Mouse (Mus musculus): ENCODE measurements around the gene Unc119. TPM values are rescaled to one million over a fixed set of nuclear protein-coding genes. Genes with fewer than 3 reads are reported as not detected.

Unc119 gene
- total RNA-seq, 2 experiments from 2014 or later: 18.5 to 41.0 TPM

- no peak for ATAC-seq (replicated peaks; ENCODE audit: poor library complexity, severe bottlenecking)
Measured at GRCm38 (mm10) chr11:78367456-78368225, 24.4 kb downstream of the Unc119 start.

GRCm38 (mm10) chr11:78370389-78370788 is 27.1 kb downstream of the Unc119 start:
- ATAC-seq (replicated peaks; ENCODE audit: poor library complexity, severe bottlenecking): no peak

GRCm38 (mm10) chr11:78371711-78372110 is 28.4 kb downstream of the Unc119 start:
- no peak for ATAC-seq (replicated peaks; ENCODE audit: poor library complexity, severe bottlenecking)

- ATAC-seq (replicated peaks; ENCODE audit: poor library complexity, severe bottlenecking): no peak
Measured at GRCm38 (mm10) chr11:78372166-78372565, 28.9 kb downstream of the Unc119 start.

GRCm38 (mm10) chr11:78372610-78373009 is 29.3 kb downstream of the Unc119 start:
- no peak for ATAC-seq (replicated peaks; ENCODE audit: poor library complexity, severe bottlenecking)

- no peak for ATAC-seq (replicated peaks; ENCODE audit: poor library complexity, severe bottlenecking)
Measured at GRCm38 (mm10) chr11:78374147-78374546, 30.9 kb downstream of the Unc119 start.

GRCm38 (mm10) chr11:78377549-78378159 is 34.4 kb downstream of the Unc119 start:
- ATAC-seq (replicated peaks; ENCODE audit: poor library complexity, severe bottlenecking): no peak

- ATAC-seq (replicated peaks; ENCODE audit: poor library complexity, severe bottlenecking): no peak
Measured at GRCm38 (mm10) chr11:78380351-78380750, 37.1 kb downstream of the Unc119 start.

GRCm38 (mm10) chr11:78380996-78381395 is 37.7 kb downstream of the Unc119 start:
- ATAC-seq (replicated peaks; ENCODE audit: poor library complexity, severe bottlenecking): no peak

- no peak for ATAC-seq (replicated peaks; ENCODE audit: poor library complexity, severe bottlenecking)
Measured at GRCm38 (mm10) chr11:78382286-78382685, 39.0 kb downstream of the Unc119 start.

GRCm38 (mm10) chr11:78382701-78383100 is 39.4 kb downstream of the Unc119 start:
- no peak for ATAC-seq (replicated peaks; ENCODE audit: poor library complexity, severe bottlenecking)

- ATAC-seq (replicated peaks; ENCODE audit: poor library complexity, severe bottlenecking): no peak
Measured at GRCm38 (mm10) chr11:78385776-78386175, 42.5 kb downstream of the Unc119 start.

- ATAC-seq (replicated peaks; ENCODE audit: poor library complexity, severe bottlenecking): no peak
Measured at GRCm38 (mm10) chr11:78386508-78387043, 43.3 kb downstream of the Unc119 start, which contains the start of gene Foxn1. Gene Foxn1 (minus strand): TSS chr11:78386558.

- no peak for ATAC-seq (replicated peaks; ENCODE audit: poor library complexity, severe bottlenecking)
Measured at GRCm38 (mm10) chr11:78392728-78393127, 49.4 kb downstream of the Unc119 start.

GRCm38 (mm10) chr11:78396950-78397349 is 53.7 kb downstream of the Unc119 start:
- no peak for ATAC-seq (replicated peaks; ENCODE audit: poor library complexity, severe bottlenecking)

- ATAC-seq (replicated peaks; ENCODE audit: poor library complexity, severe bottlenecking): peak; percentile 70
Measured at GRCm38 (mm10) chr11:78397397-78397796, 54.1 kb downstream of the Unc119 start.

GRCm38 (mm10) chr11:78398212-78398611 is 54.9 kb downstream of the Unc119 start:
- no peak for ATAC-seq (replicated peaks; ENCODE audit: poor library complexity, severe bottlenecking)

Other genes starting within 250 kb of the Unc119 start
- 13.5 and 16.8 TPM in 2 replicates for gene Fam222b, start 248.8 kb upstream of the Unc119 start, total RNA-seq (2014; fragmentation: Nextera tagmentation)
- gene Fam222b, start 248.8 kb upstream of the Unc119 start, total RNA-seq (2017): 3.7 and 6.5 TPM in 2 replicates
- gene Traf4, start 177.9 kb upstream of the Unc119 start, total RNA-seq (2014; fragmentation: Nextera tagmentation): 4.9 and 7.3 TPM in 2 replicates
- gene Traf4, start 177.9 kb upstream of the Unc119 start, total RNA-seq (2017): 2.8 and 3.6 TPM in 2 replicates
- 3.5 and 14.4 TPM in 2 replicates for gene Nek8, start 166.8 kb upstream of the Unc119 start, total RNA-seq (2014; fragmentation: Nextera tagmentation)
- gene Nek8, start 166.8 kb upstream of the Unc119 start, total RNA-seq (2017): 5.8 and 6.1 TPM in 2 replicates
- gene Tlcd1, start 166.8 kb upstream of the Unc119 start, total RNA-seq (2014; fragmentation: Nextera tagmentation): 1.1 and 3.5 TPM in 2 replicates
- gene Tlcd1, start 166.8 kb upstream of the Unc119 start, total RNA-seq (2017): 2.9 and 4.1 TPM in 2 replicates
- 5,451 and 5,560 TPM in 2 replicates for gene Rpl23a, start 159.9 kb upstream of the Unc119 start, total RNA-seq (2014; fragmentation: Nextera tagmentation)
- 3,079 and 3,080 TPM in 2 replicates for gene Rpl23a, start 159.9 kb upstream of the Unc119 start, total RNA-seq (2017)
- 6.1 and 7.2 TPM in 2 replicates for gene Rab34, start 155.1 kb upstream of the Unc119 start, total RNA-seq (2014; fragmentation: Nextera tagmentation)
- 1.5 and 3.6 TPM in 2 replicates for gene Rab34, start 155.1 kb upstream of the Unc119 start, total RNA-seq (2017)
- gene Proca1, start 150.1 kb upstream of the Unc119 start, total RNA-seq (2014; fragmentation: Nextera tagmentation): not detected in 2 replicates
- not detected in 2 replicates for gene Proca1, start 150.1 kb upstream of the Unc119 start, total RNA-seq (2017)
- 76.9 and 79.6 TPM in 2 replicates for gene Sdf2, start 97.7 kb upstream of the Unc119 start, total RNA-seq (2014; fragmentation: Nextera tagmentation)
- 41.4 and 48.8 TPM in 2 replicates for gene Sdf2, start 97.7 kb upstream of the Unc119 start, total RNA-seq (2017)
- gene Supt6, start 97.5 kb upstream of the Unc119 start, total RNA-seq (2014; fragmentation: Nextera tagmentation): 39.3 and 42.7 TPM in 2 replicates
- gene Supt6, start 97.5 kb upstream of the Unc119 start, total RNA-seq (2017): 35.2 and 41.1 TPM in 2 replicates
- gene 2610507B11Rik, start 81.7 kb upstream of the Unc119 start, total RNA-seq (2014; fragmentation: Nextera tagmentation): 67.9 and 73.6 TPM in 2 replicates
- gene 2610507B11Rik, start 81.7 kb upstream of the Unc119 start, total RNA-seq (2017): 70.6 and 76.0 TPM in 2 replicates
- gene BC030499, start 52.6 kb upstream of the Unc119 start, total RNA-seq (2014; fragmentation: Nextera tagmentation): 2.3 TPM in 1 of 2 replicates, not detected in the other
- not detected in 2 replicates for gene BC030499, start 52.6 kb upstream of the Unc119 start, total RNA-seq (2017)
- 11.9 and 25.4 TPM in 2 replicates for gene Spag5, start 42.0 kb upstream of the Unc119 start, total RNA-seq (2014; fragmentation: Nextera tagmentation)
- gene Spag5, start 42.0 kb upstream of the Unc119 start, total RNA-seq (2017): 50.8 and 57.7 TPM in 2 replicates
- gene Aldoc, start 20.5 kb upstream of the Unc119 start, total RNA-seq (2014; fragmentation: Nextera tagmentation): 0.69 and 2.8 TPM in 2 replicates
- gene Aldoc, start 20.5 kb upstream of the Unc119 start, total RNA-seq (2017): 0.15 TPM in 1 of 2 replicates, not detected in the other
- 47.6 and 51.6 TPM in 2 replicates for gene Pigs, start 15.1 kb upstream of the Unc119 start, total RNA-seq (2014; fragmentation: Nextera tagmentation)
- 13.7 and 14.9 TPM in 2 replicates for gene Pigs, start 15.1 kb upstream of the Unc119 start, total RNA-seq (2017)
- not detected in 2 replicates for gene Foxn1, start 43.1 kb downstream of the Unc119 start, total RNA-seq (2014; fragmentation: Nextera tagmentation)
- gene Foxn1, start 43.1 kb downstream of the Unc119 start, total RNA-seq (2017): not detected in 2 replicates
- gene Slc13a2, start 78.7 kb downstream of the Unc119 start, total RNA-seq (2014; fragmentation: Nextera tagmentation): not detected in 2 replicates
- not detected in 2 replicates for gene Slc13a2, start 78.7 kb downstream of the Unc119 start, total RNA-seq (2017)
- gene Slc46a1, start 122.2 kb downstream of the Unc119 start, total RNA-seq (2014; fragmentation: Nextera tagmentation): 4.2 TPM in 1 of 2 replicates, not detected in the other
- gene Slc46a1, start 122.2 kb downstream of the Unc119 start, total RNA-seq (2017): 1.9 and 2.7 TPM in 2 replicates
- gene Sarm1, start 154.3 kb downstream of the Unc119 start, total RNA-seq (2014; fragmentation: Nextera tagmentation): not detected in 2 replicates
- not detected in 2 replicates for gene Sarm1, start 154.3 kb downstream of the Unc119 start, total RNA-seq (2017)
- gene Vtn, start 155.6 kb downstream of the Unc119 start, total RNA-seq (2014; fragmentation: Nextera tagmentation): not detected in 2 replicates
- gene Vtn, start 155.6 kb downstream of the Unc119 start, total RNA-seq (2017): not detected in 2 replicates
- gene Sebox, start 160.0 kb downstream of the Unc119 start, total RNA-seq (2014; fragmentation: Nextera tagmentation): not detected in 2 replicates
- gene Sebox, start 160.0 kb downstream of the Unc119 start, total RNA-seq (2017): not detected in 2 replicates
- gene Tmem199, start 168.7 kb downstream of the Unc119 start, total RNA-seq (2014; fragmentation: Nextera tagmentation): 21.9 and 36.8 TPM in 2 replicates
- gene Tmem199, start 168.7 kb downstream of the Unc119 start, total RNA-seq (2017): 25.5 and 29.9 TPM in 2 replicates
- 61.3 and 68.8 TPM in 2 replicates for gene Poldip2, start 168.7 kb downstream of the Unc119 start, total RNA-seq (2014; fragmentation: Nextera tagmentation)
- 64.5 and 85.8 TPM in 2 replicates for gene Poldip2, start 168.7 kb downstream of the Unc119 start, total RNA-seq (2017)
- 13.2 and 15.1 TPM in 2 replicates for gene Tnfaip1, start 192.8 kb downstream of the Unc119 start, total RNA-seq (2014; fragmentation: Nextera tagmentation)
- gene Tnfaip1, start 192.8 kb downstream of the Unc119 start, total RNA-seq (2017): 3.3 and 5.6 TPM in 2 replicates
- gene Ift20, start 192.9 kb downstream of the Unc119 start, total RNA-seq (2014; fragmentation: Nextera tagmentation): 81.0 and 106 TPM in 2 replicates
- gene Ift20, start 192.9 kb downstream of the Unc119 start, total RNA-seq (2017): 138 and 194 TPM in 2 replicates
- gene Tmem97, start 207.3 kb downstream of the Unc119 start, total RNA-seq (2014; fragmentation: Nextera tagmentation): 89.3 and 102 TPM in 2 replicates
- gene Tmem97, start 207.3 kb downstream of the Unc119 start, total RNA-seq (2017): 71.9 and 93.9 TPM in 2 replicates